Mouse (Mus musculus): ENCODE data around the gene Clstn2.

GRCm38 (mm10) chr9:97956407-97957106 lies 76.4 kb downstream of the Clstn2 start:
- TF ChIP-seq POLR2A (IDR thresholded peaks at IDR 0.05; ENCODE audit: low read depth, low read length) (no peak), CTCF (conservative IDR thresholded peaks at IDR 0.05; ENCODE audit: insufficient read depth, insufficient read length, low read depth, low read length) (no peak)
